Mouse (Mus musculus) intestine, embryonic 16.5 days (tissue): Measurements from ENCODE around the gene Slc25a23. TPM values are rescaled to one million over a fixed set of nuclear protein-coding genes. Genes with fewer than 3 reads are reported as not detected.

Source experiments
- ATAC-seq: fragments of 200-750 bp; cut with Nextera tagmentation; 2 replicates; pipeline ENCODE4 v1.8.0; 2017; ENCODE audit warnings: moderate TSS enrichment, moderate library complexity
- H3K27ac ChIP-seq: fragments of 300-500 bp; sonication (generic); 2 replicates; pipeline ENCODE4 v1.5.1; 2014; ENCODE audit warnings: mild to moderate bottlenecking, low read length
- H3K27me3 ChIP-seq: fragments of 300-500 bp; sonication (generic); replicated peaks from 2 replicates; pipeline ENCODE4 v1.6.1; 2014; ENCODE audit warnings: low read length, control low read depth, mixed read lengths; ENCODE audit not compliant: control insufficient read depth, insufficient read depth
- H3K36me3 ChIP-seq: fragments of 300-500 bp; sonication (generic); 2 replicates; pipeline ENCODE4 v1.6.1; 2014; ENCODE audit warnings: low read length, control low read depth; ENCODE audit not compliant: control insufficient read depth, insufficient read depth
- H3K4me1 ChIP-seq: fragments of 300-500 bp; sonication (generic); 2 replicates; pipeline ENCODE4 v1.6.1; 2014; ENCODE audit warnings: low read length, control low read depth, mixed read lengths; ENCODE audit not compliant: control insufficient read depth, insufficient read depth
- H3K4me2 ChIP-seq: fragments of 300-500 bp; sonication (generic); 2 replicates; pipeline ENCODE4 v1.6.1; 2014; ENCODE audit warnings: low read depth, low read length, control low read depth
- H3K4me3 ChIP-seq: fragments of 300-500 bp; sonication (generic); 2 replicates; pipeline ENCODE4 v1.5.1; 2014; ENCODE audit warnings: mild to moderate bottlenecking, low read length
- H3K9ac ChIP-seq: fragments of 300-500 bp; sonication (generic); 2 replicates; pipeline ENCODE4 v1.6.1; 2014; ENCODE audit warnings: low read depth, low read length
- H3K9me3 ChIP-seq: fragments of 300-500 bp; sonication (generic); 2 replicates; pipeline ENCODE4 v1.6.1; 2016; ENCODE audit warnings: low read length, control low read depth; ENCODE audit not compliant: control insufficient read depth
- WGBS: fragments of 180-500 bp; shearing (Covaris S2); extraction: QIAGEN DNeasy Blood & Tissue Kit; methylation state at CpG from one replicate; pipeline ENCODE4 v1.1.7; 2014; 5-methylcytosine and 5-hydroxymethylcytosine counted together
- polyA plus RNA-seq: library from polyadenylated mRNA; unstranded; fragments of >200 nt; fragmentation: Nextera tagmentation; extraction: Ambion mirVana; gene quantifications from 2 replicates; pipeline ENCODE4 v1.2.1, GENCODE M21; 2015

Gene Slc25a23
- polyA plus RNA-seq, 1 experiment from 2014 or later = 5.7 TPM

GRCm38 (mm10) chr17:57038978-57039377, 20.7 kb downstream of the Slc25a23 start:
- Histone ChIP-seq H3K4me2 (no peak overlapping the region), H3K27me3 (no peaks in the 10 kb centered on the region; the same call in 1 of the 2 replicates)
- WGBS = 41% methylated on average over 8 of the region's 8 CpGs

DNA sequence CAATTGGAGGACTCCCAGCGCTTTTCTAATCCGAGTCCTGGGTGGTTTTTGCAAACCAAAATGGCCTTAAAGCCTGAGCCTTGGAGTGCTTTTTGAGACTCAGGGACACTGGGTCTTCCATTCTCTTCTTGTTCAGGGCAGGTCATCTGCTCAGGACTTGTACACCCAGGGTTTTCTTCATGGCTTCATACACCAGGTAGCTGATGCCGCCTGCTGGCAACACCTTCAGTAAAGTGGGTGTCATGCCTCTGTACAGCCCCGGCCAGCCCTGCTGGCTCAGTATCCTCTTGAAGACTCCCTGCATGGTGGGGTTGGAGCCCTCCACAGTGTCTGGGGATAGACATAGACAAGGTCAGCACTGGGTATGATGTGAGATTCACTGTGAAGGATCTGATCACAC, 26.8 kb downstream of the Slc25a23 start:
- peak overlapping the region; percentile 79; the same call in 1 of the 2 replicates for H3K4me2 ChIP-seq
- no peak overlapping the region for H3K27ac ChIP-seq
- peak overlapping the region; percentile 70; the same call in 1 of the 2 replicates for H3K9ac ChIP-seq
- peaks cover 7% of the 10 kb centered on the region; the same call in 1 of the 2 replicates for H3K36me3 ChIP-seq
- ATAC-seq = no peak
- no peaks in the 10 kb centered on the region for H3K9me3 ChIP-seq
- no peak overlapping the region for H3K4me3 ChIP-seq
- 87% methylated on average over 4 of the region's 4 CpGs for WGBS
- no peaks in the 10 kb centered on the region for H3K27me3 ChIP-seq
- H3K4me1 ChIP-seq = peaks cover 10% of the 10 kb centered on the region

More at GRCm38 (mm10) chr17:57038978-57039377, 20.7 kb downstream of the Slc25a23 start:
- Histone ChIP-seq H3K27ac (no peak overlapping the region), H3K9ac (no peak overlapping the region), H3K4me1 (peaks cover 2% of the 10 kb centered on the region; the same call in 1 of the 2 replicates), H3K4me3 (no peak overlapping the region), H3K9me3 (no peaks in the 10 kb centered on the region), H3K36me3 (no peaks in the 10 kb centered on the region)
- ATAC-seq = no peak

GRCm38 (mm10) chr17:57031661-57032420, 27.8 kb downstream of the Slc25a23 start:
- Histone ChIP-seq H3K36me3 (peaks cover 11% of the 10 kb centered on the region), H3K4me1 (peaks cover 10% of the 10 kb centered on the region), H3K9ac (peak overlapping the region; percentile 70), H3K4me3 (peak overlapping the region; percentile 50), H3K9me3 (no peaks in the 10 kb centered on the region), H3K27ac (peak overlapping the region; percentile 87), H3K27me3 (no peaks in the 10 kb centered on the region), H3K4me2 (peak overlapping the region; percentile 79)
- WGBS = under 1% methylated on average over 38 of the region's 38 CpGs
- ATAC-seq = peak; percentile 95

GRCm38 (mm10) chr17:57030931-57031660, 28.6 kb downstream of the Slc25a23 start, which contains the start of gene Khsrp:
TSS of gene Khsrp (minus strand) at chr17:57031522.
- H3K27ac ChIP-seq = peak within 1 kb of the TSS; percentile 92
- peaks cover 10% of the 10 kb centered on the region for H3K4me1 ChIP-seq
- no peaks in the 10 kb centered on the region for H3K9me3 ChIP-seq
- peak; percentile 0; the same call in 1 of the 2 replicates for ATAC-seq
- peak within 1 kb of the TSS; percentile 88 for H3K4me2 ChIP-seq
- peak within 1 kb of the TSS; percentile 100 for H3K9ac ChIP-seq
- H3K4me3 ChIP-seq = peak within 1 kb of the TSS; percentile 86
- H3K27me3 ChIP-seq = no peaks in the 10 kb centered on the region
- peaks cover 17% of the 10 kb centered on the region for H3K36me3 ChIP-seq
- WGBS = under 1% methylated on average over 78 of the region's 99 CpGs

- Histone ChIP-seq H3K36me3 (peaks cover 30% of the 10 kb centered on the region), H3K27ac (no peak overlapping the region), H3K4me3 (peak overlapping the region; percentile 86), H3K4me2 (peak overlapping the region; percentile 88), H3K9me3 (no peaks in the 10 kb centered on the region), H3K4me1 (peaks cover 10% of the 10 kb centered on the region), H3K9ac (peak overlapping the region; percentile 100), H3K27me3 (no peaks in the 10 kb centered on the region)
- ATAC-seq = no peak
- 34% methylated on average over 8 of the region's 8 CpGs for WGBS
These were observed 30.0 kb downstream of the Slc25a23 start for GRCm38 (mm10) chr17:57029691-57030090.

GRCm38 (mm10) chr17:57027471-57027870, 32.2 kb downstream of the Slc25a23 start:
- no peak overlapping the region for H3K27ac ChIP-seq
- H3K27me3 ChIP-seq = no peaks in the 10 kb centered on the region
- H3K4me2 ChIP-seq = no peak overlapping the region
- H3K4me1 ChIP-seq = peaks cover 10% of the 10 kb centered on the region
- H3K9ac ChIP-seq = no peak overlapping the region
- H3K9me3 ChIP-seq = no peaks in the 10 kb centered on the region
- no peak for ATAC-seq
- H3K4me3 ChIP-seq = no peak overlapping the region
- peaks cover 49% of the 10 kb centered on the region for H3K36me3 ChIP-seq
- WGBS = 86% methylated on average over 4 of the region's 4 CpGs

- H3K27me3 ChIP-seq = no peaks in the 10 kb centered on the region
- no peaks in the 10 kb centered on the region for H3K4me1 ChIP-seq
- no peak for ATAC-seq
- no peak overlapping the region for H3K4me3 ChIP-seq
- H3K27ac ChIP-seq = no peak overlapping the region
- WGBS = 84% methylated on average over 5 of the region's 5 CpGs
- H3K9me3 ChIP-seq = no peaks in the 10 kb centered on the region
- no peak overlapping the region for H3K9ac ChIP-seq
- H3K4me2 ChIP-seq = no peak overlapping the region
- peaks cover 37% of the 10 kb centered on the region for H3K36me3 ChIP-seq
These were observed 38.7 kb downstream of the Slc25a23 start for GRCm38 (mm10) chr17:57020960-57021359.

GRCm38 (mm10) chr17:57019693-57020092, 40.0 kb downstream of the Slc25a23 start:
- ATAC-seq = no peak
- H3K4me1 ChIP-seq = no peaks in the 10 kb centered on the region
- H3K36me3 ChIP-seq = peaks cover 25% of the 10 kb centered on the region
- no peak overlapping the region for H3K27ac ChIP-seq
- H3K4me3 ChIP-seq = no peak overlapping the region
- no peak overlapping the region for H3K4me2 ChIP-seq
- no peak overlapping the region for H3K9ac ChIP-seq
- no peaks in the 10 kb centered on the region for H3K27me3 ChIP-seq
- 90% methylated on average over 2 of the region's 2 CpGs for WGBS
- H3K9me3 ChIP-seq = no peaks in the 10 kb centered on the region

DNA sequence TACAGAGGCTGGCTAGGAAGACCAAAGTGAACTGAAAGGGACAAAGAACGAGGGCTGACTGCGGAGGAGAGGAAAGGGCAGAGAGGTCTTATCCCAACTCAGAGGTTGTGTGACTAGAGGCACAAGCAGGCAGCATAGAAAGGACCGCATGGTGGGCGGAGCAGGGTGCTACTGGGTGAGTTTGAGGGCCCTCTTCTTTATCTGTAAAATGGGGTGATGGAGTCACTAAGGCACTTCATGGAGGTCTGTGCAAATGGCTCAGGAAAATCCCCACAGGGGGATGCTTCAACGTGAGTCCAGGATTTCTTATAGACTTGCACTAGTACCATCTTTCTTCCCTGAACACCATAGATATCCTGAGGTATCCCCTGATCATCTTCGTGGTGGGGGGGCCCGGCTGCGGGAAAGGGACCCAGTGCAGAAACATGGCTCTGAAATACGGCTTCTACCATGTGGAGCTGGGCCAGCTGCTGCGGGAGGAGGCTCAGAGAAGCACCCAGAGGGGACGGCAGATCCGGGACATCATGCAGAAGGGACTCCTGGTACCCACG, 47.3 kb downstream of the Slc25a23 start:
- Histone ChIP-seq H3K27ac (peak overlapping the region; percentile 93), H3K27me3 (no peaks in the 10 kb centered on the region), H3K4me1 (peaks cover 14% of the 10 kb centered on the region), H3K9ac (peak overlapping the region; percentile 81; the same call in 1 of the 2 replicates), H3K9me3 (no peaks in the 10 kb centered on the region), H3K4me2 (peak overlapping the region; percentile 60), H3K36me3 (0 out of 2 replicates have a peak, but pooled peaks cover 6% of the 10 kb centered on the region), H3K4me3 (peak overlapping the region; percentile 83)
- no peak for ATAC-seq
- WGBS = 69% methylated on average over 13 of the region's 13 CpGs
